Mouse (Mus musculus): ENCODE measurements at regions not wholly inside any gene's neighbourhood (a gene's known extent, or its start where the extent isn't known, plus 50 kb on each side); places are given as distances from the start of the nearest gene placed in this dataset.

- no peak for DNase-seq (ENCODE audit: low spot score)
Measured at GRCm38 (mm10) chr1:105079437-105079836, 277.1 kb downstream of the Rnf152 start.

GRCm38 (mm10) chr1:105075728-105076127 lies 280.8 kb downstream of the Rnf152 start:
- no peak for DNase-seq (ENCODE audit: low spot score)

- DNase-seq (ENCODE audit: low spot score): no peak
Measured at GRCm38 (mm10) chr1:105074326-105074725, 282.2 kb downstream of the Rnf152 start.

GRCm38 (mm10) chr1:105070661-105071455 lies 285.7 kb downstream of the Rnf152 start:
- DNase-seq (ENCODE audit: low spot score): no peak

- DNase-seq (ENCODE audit: low spot score): no peak
Measured at GRCm38 (mm10) chr1:105067902-105068301, 288.6 kb downstream of the Rnf152 start.

GRCm38 (mm10) chr1:105067049-105067795 lies 289.3 kb downstream of the Rnf152 start:
- no peak for DNase-seq (ENCODE audit: low spot score)

GRCm38 (mm10) chr1:105050584-105051363 lies 282.4 kb downstream of the Cdh20 start:
- DNase-seq (ENCODE audit: low spot score): no peak
